Mouse (Mus musculus) forebrain, postnatal 0 days (tissue): ENCODE measurements around the gene Ehd3. TPM values are rescaled to one million over a fixed set of nuclear protein-coding genes. Genes with fewer than 3 reads are reported as not detected.

Experiments used
- ATAC-seq: fragments of 200-750 bp; cut with Nextera tagmentation; 2 replicates; pipeline ENCODE4 v1.8.0; 2017; ENCODE audit warnings: mild to moderate bottlenecking, moderate library complexity
- DNase-seq: peaks from one replicate; pipeline ENCODE4 v3.0.0-alpha.2; 2015
- H3K27ac ChIP-seq: fragments of 300-500 bp; sonication (generic); 2 replicates; pipeline ENCODE4 v1.5.1; 2014; ENCODE audit warnings: low read depth, mild to moderate bottlenecking, antibody characterized with exemption, low read length, moderate library complexity, mixed read lengths
- H3K27me3 ChIP-seq: fragments of 300-500 bp; sonication (generic); 2 replicates; pipeline ENCODE4 v1.6.1; 2014; ENCODE audit warnings: mild to moderate bottlenecking, low read length, mixed read lengths; ENCODE audit not compliant: insufficient read depth
- H3K36me3 ChIP-seq: fragments of 300-500 bp; sonication (generic); 2 replicates; pipeline ENCODE4 v1.6.1; 2014; ENCODE audit warnings: mild to moderate bottlenecking, moderate library complexity; ENCODE audit not compliant: insufficient read depth
- H3K4me1 ChIP-seq: fragments of 300-500 bp; sonication (generic); 2 replicates; pipeline ENCODE4 v1.6.1; 2014; ENCODE audit warnings: antibody characterized with exemption; ENCODE audit not compliant: insufficient read depth
- H3K4me2 ChIP-seq: fragments of 300-500 bp; sonication (generic); 2 replicates; pipeline ENCODE4 v1.6.1; 2014; ENCODE audit warnings: low read depth, mild to moderate bottlenecking, moderate library complexity
- H3K4me3 ChIP-seq: fragments of 300-500 bp; sonication (generic); 2 replicates; pipeline ENCODE4 v1.5.1; 2014; ENCODE audit warnings: low read depth, low read length, mixed read lengths
- H3K9ac ChIP-seq: fragments of 300-500 bp; sonication (generic); 2 replicates; pipeline ENCODE4 v1.6.1; 2014; ENCODE audit warnings: mild to moderate bottlenecking
- H3K9me3 ChIP-seq: fragments of 300-500 bp; sonication (generic); 2 replicates; pipeline ENCODE4 v1.6.1; 2016; ENCODE audit warnings: low read length
- CTCF ChIP-seq: sonication (generic); IDR thresholded peaks from 2 replicates; pipeline ENCODE4 v1.5.1; 2016; ENCODE audit warnings: antibody characterized with exemption, control low read depth, low read depth
- WGBS: fragments of 180-500 bp; shearing (Covaris S2); extraction: QIAGEN DNeasy Blood & Tissue Kit; methylation state at CpG from one replicate; pipeline ENCODE4 v1.1.7; 2014; 5-methylcytosine and 5-hydroxymethylcytosine counted together
- polyA plus RNA-seq: library from polyadenylated mRNA; unstranded; fragments of >200 nt; fragmentation: Nextera tagmentation; extraction: Ambion mirVana; gene quantifications from 2 replicates; pipeline ENCODE4 v1.2.1, GENCODE M21; 2015
- total RNA-seq: library from RNA; depleted of rRNA; stranded (reverse); fragments of >200 nt; gene quantifications from 2 replicates; pipeline ENCODE4 v1.2.3, GENCODE M21; 2014

The Ehd3 gene
- total and polyA plus RNA-seq, 2 experiments from 2014 or later: 22.1 to 39.0 TPM

- Histone ChIP-seq H3K4me3 (no peak overlapping the region), H3K36me3 (peaks cover 34% of the 10 kb centered on the region), H3K27me3 (no peaks in the 10 kb centered on the region), H3K27ac (no peak overlapping the region), H3K9ac (no peak overlapping the region), H3K4me2 (no peak overlapping the region), H3K9me3 (no peaks in the 10 kb centered on the region), H3K4me1 (no peaks in the 10 kb centered on the region)
- TF ChIP-seq CTCF: no peak
- DNase-seq: no peak
- no peak for ATAC-seq
- 95% methylated on average over 6 of the region's 6 CpGs for WGBS
These were observed 22.2 kb downstream of the Ehd3 start for GRCm38 (mm10) chr17:73826106-73826505.

GRCm38 (mm10) chr17:73827446-73827845 is 23.5 kb downstream of the Ehd3 start:
- Histone ChIP-seq H3K4me2 (no peak overlapping the region), H3K9me3 (no peaks in the 10 kb centered on the region), H3K27me3 (no peaks in the 10 kb centered on the region), H3K4me1 (no peaks in the 10 kb centered on the region), H3K36me3 (peaks cover 38% of the 10 kb centered on the region), H3K27ac (no peak overlapping the region), H3K9ac (no peak overlapping the region), H3K4me3 (no peak overlapping the region)
- 96% methylated on average over 11 of the region's 11 CpGs for WGBS
- ATAC-seq (no peak), DNase-seq (no peak)
- TF ChIP-seq CTCF: no peak

DNA sequence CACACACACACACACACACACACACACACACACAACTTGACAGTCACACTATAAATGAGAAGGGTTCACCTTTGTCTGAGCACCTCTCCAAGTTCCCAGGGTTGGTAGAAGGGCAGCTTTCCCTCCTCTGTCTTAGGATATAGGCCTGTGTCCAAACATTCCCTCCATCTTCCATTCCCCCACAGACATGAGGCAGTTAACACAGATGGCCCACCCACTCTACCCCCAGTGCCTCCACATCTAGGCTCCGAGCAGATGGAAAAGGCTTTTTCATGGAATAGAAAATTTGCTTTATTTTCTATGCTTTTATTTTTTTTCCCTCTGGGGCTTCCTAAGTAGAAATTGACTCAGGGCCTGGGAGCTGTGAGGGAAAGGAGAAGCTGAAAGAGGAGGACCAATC is 26.6 kb downstream of the Ehd3 start:
- Histone ChIP-seq H3K9me3 (no peaks in the 10 kb centered on the region), H3K4me3 (no peak overlapping the region), H3K4me1 (no peaks in the 10 kb centered on the region), H3K9ac (no peak overlapping the region), H3K4me2 (no peak overlapping the region), H3K27ac (no peak overlapping the region), H3K27me3 (no peaks in the 10 kb centered on the region), H3K36me3 (peaks cover 38% of the 10 kb centered on the region)
- 66% methylated on average over 1 of the region's 1 CpGs for WGBS
- TF ChIP-seq CTCF: no peak
- ATAC-seq (no peak), DNase-seq (no peak)

GRCm38 (mm10) chr17:73831427-73831826 is 27.5 kb downstream of the Ehd3 start:
- H3K4me2 ChIP-seq: no peak overlapping the region
- peaks cover 38% of the 10 kb centered on the region for H3K36me3 ChIP-seq
- no peaks in the 10 kb centered on the region for H3K4me1 ChIP-seq
- H3K9me3 ChIP-seq: no peaks in the 10 kb centered on the region
- no peaks in the 10 kb centered on the region for H3K27me3 ChIP-seq
- H3K9ac ChIP-seq: no peak overlapping the region
- 70% methylated on average over 4 of the region's 4 CpGs for WGBS
- H3K4me3 ChIP-seq: no peak overlapping the region
- no peak overlapping the region for H3K27ac ChIP-seq
- ATAC-seq: peak; percentile 45; the same call in 1 of the 2 replicates
- DNase-seq: peak; percentile 9
- TF ChIP-seq CTCF: no peak

DNA sequence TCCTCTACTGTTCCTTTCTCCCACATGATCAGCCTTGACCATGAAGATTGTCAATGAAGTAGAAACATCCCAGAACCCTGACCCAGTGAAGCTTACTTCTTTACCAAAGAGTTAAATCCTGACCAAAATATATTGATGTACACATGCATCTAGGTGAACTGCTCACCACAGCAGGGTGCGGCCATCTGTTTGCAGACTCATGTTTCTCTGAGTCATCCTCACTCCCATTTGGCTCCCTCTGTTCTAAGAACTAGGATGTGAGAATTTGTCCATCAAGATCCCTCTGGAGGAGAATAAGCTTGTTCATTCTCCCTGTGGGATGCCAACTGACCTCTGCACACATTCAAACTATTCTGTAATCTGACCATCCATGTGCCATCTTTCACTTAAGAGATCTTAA is 29.0 kb downstream of the Ehd3 start:
- ATAC-seq: no peak

GRCm38 (mm10) chr17:73833474-73833873 is 29.5 kb downstream of the Ehd3 start:
- WGBS: 79% methylated on average over 3 of the region's 3 CpGs
- Histone ChIP-seq H3K27me3 (no peaks in the 10 kb centered on the region), H3K4me1 (no peaks in the 10 kb centered on the region), H3K4me3 (no peak overlapping the region), H3K36me3 (peaks cover 23% of the 10 kb centered on the region), H3K9me3 (no peaks in the 10 kb centered on the region), H3K9ac (no peak overlapping the region), H3K4me2 (no peak overlapping the region), H3K27ac (no peak overlapping the region)
- TF ChIP-seq CTCF: no peak
- DNase-seq (no peak), ATAC-seq (no peak)

More for the DNA sequence above, 29.0 kb downstream of the Ehd3 start:
- Histone ChIP-seq H3K27ac (no peak overlapping the region), H3K4me2 (no peak overlapping the region), H3K4me3 (no peak overlapping the region), H3K36me3 (peaks cover 27% of the 10 kb centered on the region), H3K9me3 (no peaks in the 10 kb centered on the region), H3K27me3 (no peaks in the 10 kb centered on the region), H3K4me1 (no peaks in the 10 kb centered on the region), H3K9ac (no peak overlapping the region)
- DNase-seq: no peak
- 93% methylated on average over 1 of the region's 1 CpGs for WGBS
- TF ChIP-seq CTCF: no peak

- H3K9ac ChIP-seq: no peak overlapping the region
- no peaks in the 10 kb centered on the region for H3K4me1 ChIP-seq
- H3K9me3 ChIP-seq: no peaks in the 10 kb centered on the region
- no peaks in the 10 kb centered on the region for H3K27me3 ChIP-seq
- ATAC-seq (no peak), DNase-seq (no peak)
- H3K4me2 ChIP-seq: no peak overlapping the region
- H3K36me3 ChIP-seq: no peaks in the 10 kb centered on the region
- H3K27ac ChIP-seq: no peak overlapping the region
- WGBS: 97% methylated on average over 3 of the region's 3 CpGs
- H3K4me3 ChIP-seq: no peak overlapping the region
- no peak for TF ChIP-seq CTCF
These were observed 32.7 kb downstream of the Ehd3 start for GRCm38 (mm10) chr17:73836601-73837000.

- H3K9ac ChIP-seq: no peak overlapping the region
- H3K9me3 ChIP-seq: no peaks in the 10 kb centered on the region
- no peak overlapping the region for H3K4me3 ChIP-seq
- ATAC-seq (no peak), DNase-seq (no peak)
- no peaks in the 10 kb centered on the region for H3K36me3 ChIP-seq
- no peak overlapping the region for H3K4me2 ChIP-seq
- no peaks in the 10 kb centered on the region for H3K4me1 ChIP-seq
- no peaks in the 10 kb centered on the region for H3K27me3 ChIP-seq
- no peak overlapping the region for H3K27ac ChIP-seq
- no peak for TF ChIP-seq CTCF
- 86% methylated on average over 4 of the region's 4 CpGs for WGBS
These were observed 33.3 kb downstream of the Ehd3 start for GRCm38 (mm10) chr17:73837244-73837643.
